Mouse (Mus musculus): Measurements from ENCODE around the gene Dzip1l.

The Dzip1l gene

DNA sequence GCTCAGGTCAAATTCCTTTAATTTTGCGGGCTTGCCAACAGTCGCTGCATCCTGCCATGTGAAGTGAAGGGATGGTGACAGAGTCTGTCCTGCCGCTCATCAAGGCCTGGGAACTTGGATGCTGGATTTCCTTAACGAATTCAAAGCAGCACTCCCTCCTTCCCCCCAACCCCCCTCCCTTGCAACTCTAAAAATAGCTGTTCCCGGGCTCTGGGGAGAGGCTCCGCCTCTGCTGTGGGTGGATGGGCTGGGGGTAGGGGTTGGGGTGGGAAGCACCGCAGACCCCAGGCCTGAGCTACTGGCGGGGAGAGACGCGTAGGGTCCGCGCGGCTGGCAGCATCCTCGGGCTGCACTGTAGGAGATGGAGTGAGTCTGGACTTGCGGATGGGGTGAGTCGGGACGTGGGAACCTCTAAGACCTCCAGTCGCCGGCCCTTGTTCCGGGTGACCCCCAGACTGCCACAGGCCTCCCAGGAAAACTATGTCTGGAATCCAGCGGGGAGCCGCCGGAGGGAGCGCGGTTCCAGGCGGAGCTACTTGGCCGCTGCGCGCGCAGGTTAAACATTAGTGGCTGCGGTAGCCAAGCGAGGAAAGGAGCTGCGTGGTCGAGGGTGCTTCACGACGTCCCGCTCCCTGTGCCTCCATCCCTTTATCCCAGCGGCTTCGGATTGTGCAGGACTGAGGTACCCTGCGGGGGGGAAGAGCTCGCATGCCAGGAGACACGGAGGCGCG is at the start of gene Dzip1l:
Gene Dzip1l, plus strand, starts transcription at position 216 of the 731 bp plus-strand sequence.
- peak; percentile 60 to 86 for DNase-seq (ENCODE audit: inconsistent age in 2 of 2, low spot score in 1 of 2)

DNA sequence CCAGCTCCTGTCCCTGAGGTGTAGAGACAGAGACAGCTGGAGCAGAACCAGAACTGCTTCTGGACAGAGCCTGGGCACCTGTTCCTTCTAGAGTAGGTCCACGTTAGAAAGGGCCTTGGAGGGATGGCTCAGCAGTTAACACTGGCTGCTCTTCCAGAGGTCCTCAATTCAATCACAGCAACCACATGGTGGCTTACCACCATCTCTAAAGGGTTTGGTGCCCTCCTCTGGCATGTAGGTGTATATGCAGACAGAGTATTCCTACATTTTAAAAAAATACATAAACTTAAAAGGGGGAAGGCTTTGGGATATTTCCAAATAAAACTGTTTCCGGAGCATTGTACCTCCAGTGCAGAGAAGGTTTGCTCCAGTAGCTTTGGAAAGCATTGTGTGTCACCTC is 48.6 kb upstream of the Dzip1l start:
- DNase-seq (ENCODE audit: inconsistent age in 2 of 2, low spot score in 1 of 2), result peak; percentile 30 to 74

- DNase-seq (ENCODE audit: inconsistent age in 2 of 2, low spot score in 1 of 2), result peak; percentile 49 to 87
Observed at GRCm38 (mm10) chr9:99587505-99588202, 41.6 kb upstream of the Dzip1l start.

DNA sequence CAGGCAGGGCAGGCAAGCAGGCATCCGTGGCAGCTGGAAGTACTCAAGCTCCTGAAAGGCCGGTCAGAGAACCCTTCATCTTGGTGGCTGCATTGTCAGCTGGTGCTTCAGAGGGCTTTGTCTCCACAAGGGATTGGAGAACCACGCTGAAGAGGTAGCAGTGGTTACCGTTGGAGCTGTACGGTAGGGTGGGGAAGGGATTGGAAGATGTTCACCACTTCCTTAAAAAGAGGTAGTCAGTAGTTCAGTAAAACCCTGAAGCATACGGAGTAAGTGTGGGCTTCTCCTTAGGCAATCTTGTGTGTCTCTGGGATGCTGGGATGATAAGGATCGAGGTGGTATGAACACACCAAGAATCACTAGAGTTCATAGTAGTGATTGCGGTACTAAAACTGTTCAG is 38.2 kb upstream of the Dzip1l start:
- no peak for DNase-seq (ENCODE audit: inconsistent age in 2 of 2, low spot score in 1 of 2)

DNA sequence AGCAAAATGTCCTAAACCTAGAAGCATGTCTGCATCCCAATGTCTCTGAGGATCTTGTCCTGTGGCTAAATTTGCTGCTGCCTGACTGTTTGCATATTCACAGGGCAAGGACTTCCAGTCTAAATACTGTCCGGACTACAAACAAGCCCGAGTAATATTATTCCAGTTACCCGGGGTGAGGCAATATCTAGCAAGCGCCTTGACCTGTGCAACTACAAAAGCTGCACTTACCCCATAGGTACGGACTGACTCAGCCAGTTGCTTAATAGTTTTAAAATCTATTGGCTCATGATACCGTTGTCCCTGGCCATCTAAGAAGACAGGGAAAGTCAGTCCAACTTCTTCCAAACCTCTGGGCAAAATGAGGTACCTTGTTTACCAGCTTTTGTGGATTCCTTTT is 30.2 kb upstream of the Dzip1l start:
- DNase-seq (ENCODE audit: inconsistent age in 2 of 2, low spot score in 1 of 2), result peak in 1 of 2 experiments; percentile 51

GRCm38 (mm10) chr9:99603566-99603965 is 25.7 kb upstream of the Dzip1l start:
- DNase-seq (ENCODE audit: inconsistent age in 2 of 2, low spot score in 1 of 2), result no peak

- no peak for DNase-seq (ENCODE audit: inconsistent age in 2 of 2, low spot score in 1 of 2)
Observed at GRCm38 (mm10) chr9:99612202-99612601, 17.1 kb upstream of the Dzip1l start, which contains the start of gene A4gnt. Gene A4gnt, plus strand, starts transcription at chr9:99612502.

GRCm38 (mm10) chr9:99619688-99620087 is 9.6 kb upstream of the Dzip1l start:
- no peak for DNase-seq (ENCODE audit: inconsistent age in 2 of 2, low spot score in 1 of 2)

DNA sequence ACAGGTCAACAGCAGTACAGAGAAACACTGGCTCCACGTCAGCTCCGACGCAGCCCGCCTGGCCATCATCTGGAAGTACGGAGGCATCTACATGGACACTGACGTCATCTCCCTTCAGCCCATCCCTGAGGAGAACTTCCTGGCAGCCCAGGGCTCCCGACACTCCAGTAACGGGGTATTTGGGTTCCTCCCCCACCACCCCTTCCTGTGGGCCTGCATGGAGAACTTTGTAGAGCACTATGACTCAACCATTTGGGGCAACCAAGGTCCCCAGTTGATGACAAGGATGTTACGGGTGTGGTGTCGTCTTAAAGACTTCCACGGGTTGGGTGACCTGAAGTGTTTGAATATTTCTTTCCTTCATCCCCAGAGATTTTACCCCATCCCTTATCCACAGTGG is 9.1 kb upstream of the Dzip1l start:
- DNase-seq (ENCODE audit: inconsistent age in 2 of 2, low spot score in 1 of 2), result no peak

GRCm38 (mm10) chr9:99622034-99622433 is 7.3 kb upstream of the Dzip1l start:
- DNase-seq (ENCODE audit: inconsistent age in 2 of 2, low spot score in 1 of 2), result no peak

GRCm38 (mm10) chr9:99622966-99623365 is 6.3 kb upstream of the Dzip1l start:
- no peak for DNase-seq (ENCODE audit: inconsistent age in 2 of 2, low spot score in 1 of 2)

DNA sequence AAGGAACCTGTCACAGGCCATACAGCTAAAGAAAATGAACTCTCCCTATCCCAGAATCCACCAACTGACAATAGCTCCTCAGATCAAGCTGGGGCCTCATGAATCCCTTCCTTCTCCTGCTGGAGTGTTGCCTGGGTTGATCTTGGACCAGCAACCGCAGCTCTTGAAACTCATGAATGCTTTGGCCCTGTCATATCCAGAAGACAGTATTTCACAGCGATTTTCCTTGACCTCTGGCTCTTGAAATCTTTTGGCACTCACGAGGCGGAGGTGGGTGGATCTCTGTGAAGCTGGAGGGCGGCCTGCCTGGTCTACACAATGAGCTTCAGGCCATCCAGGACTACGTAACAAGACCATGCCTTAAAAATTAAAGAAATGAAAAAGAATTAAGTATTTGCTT is 5.2 kb upstream of the Dzip1l start:
- peak; percentile 35 to 86 for DNase-seq (ENCODE audit: inconsistent age in 2 of 2, low spot score in 1 of 2)

GRCm38 (mm10) chr9:99628581-99628980 is 715 bp upstream of the Dzip1l start:
- DNase-seq (ENCODE audit: inconsistent age in 2 of 2, low spot score in 1 of 2), result no peak

GRCm38 (mm10) chr9:99630071-99630470 is 775 bp downstream of the Dzip1l start:
- peak in 1 of 2 experiments; percentile 73 for DNase-seq (ENCODE audit: inconsistent age in 2 of 2, low spot score in 1 of 2)

- no peak for DNase-seq (ENCODE audit: inconsistent age in 2 of 2, low spot score in 1 of 2)
Observed at GRCm38 (mm10) chr9:99630528-99631125, 1.3 kb downstream of the Dzip1l start.

DNA sequence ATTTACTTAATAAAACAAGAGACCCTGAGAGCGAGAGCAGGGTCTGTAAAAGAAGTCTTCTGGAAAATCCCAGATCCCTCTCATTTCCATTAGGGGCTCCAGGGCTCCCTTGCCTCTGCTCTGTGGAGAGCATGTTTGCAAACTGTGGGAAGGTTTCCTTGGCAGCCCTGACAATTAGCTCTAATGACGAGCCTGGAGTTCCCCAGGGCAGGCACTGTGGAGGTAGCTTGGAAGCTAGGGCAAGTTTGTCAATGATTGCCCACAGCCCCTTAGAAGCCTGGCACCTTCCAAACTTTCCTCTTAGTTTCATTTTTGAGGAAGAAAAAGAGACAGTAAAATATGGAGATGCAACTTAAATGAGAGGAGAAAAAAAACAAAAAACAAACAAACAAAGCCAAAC is 2.5 kb downstream of the Dzip1l start:
- DNase-seq (ENCODE audit: inconsistent age in 2 of 2, low spot score in 1 of 2), result no peak

- peak in 1 of 2 experiments; percentile 31 for DNase-seq (ENCODE audit: inconsistent age in 2 of 2, low spot score in 1 of 2)
Observed at GRCm38 (mm10) chr9:99632264-99632663, 3.0 kb downstream of the Dzip1l start.

DNA sequence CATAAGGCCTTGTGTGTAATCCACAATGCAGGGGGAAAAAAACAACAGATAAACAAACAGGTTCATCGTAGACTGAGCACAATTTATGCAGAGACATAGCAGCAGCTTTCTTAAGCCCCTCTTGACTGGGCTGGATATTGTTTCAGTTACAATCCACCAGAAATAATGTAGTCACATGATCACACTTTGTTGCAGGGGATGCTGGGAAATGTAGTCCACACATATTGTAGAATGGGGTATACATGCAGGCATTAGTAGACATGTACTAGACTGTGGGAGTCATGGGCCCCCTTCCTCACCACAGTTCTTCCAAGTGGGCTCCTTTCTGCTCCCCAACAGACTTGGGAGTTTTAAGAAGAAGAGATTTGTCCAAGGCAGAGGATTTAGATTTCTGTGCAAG is 7.5 kb downstream of the Dzip1l start:
- DNase-seq (ENCODE audit: inconsistent age in 2 of 2, low spot score in 1 of 2), result no peak

GRCm38 (mm10) chr9:99637227-99637626 is 7.9 kb downstream of the Dzip1l start:
- DNase-seq (ENCODE audit: inconsistent age in 2 of 2, low spot score in 1 of 2), result no peak

DNA sequence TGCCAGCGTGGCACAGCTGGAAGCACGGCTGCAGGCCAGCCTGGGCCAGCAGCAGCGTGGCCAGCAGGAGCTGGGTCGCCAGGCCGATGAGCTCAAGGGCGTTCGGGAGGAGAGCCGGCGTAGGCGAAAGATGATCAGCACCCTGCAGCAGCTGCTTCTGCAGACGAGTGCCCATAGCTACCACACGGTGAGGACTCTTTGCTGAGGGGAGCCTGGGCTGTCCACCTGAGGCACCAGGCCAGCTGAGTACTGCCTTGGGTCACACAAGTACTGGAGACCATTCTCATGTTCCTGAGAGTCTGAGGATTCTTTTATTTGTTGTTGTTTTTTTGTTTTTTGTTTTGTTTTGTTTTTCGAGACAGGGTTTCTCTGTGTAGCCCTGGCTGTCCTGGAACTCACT is 8.4 kb downstream of the Dzip1l start:
- no peak for DNase-seq (ENCODE audit: inconsistent age in 2 of 2, low spot score in 1 of 2)

DNA sequence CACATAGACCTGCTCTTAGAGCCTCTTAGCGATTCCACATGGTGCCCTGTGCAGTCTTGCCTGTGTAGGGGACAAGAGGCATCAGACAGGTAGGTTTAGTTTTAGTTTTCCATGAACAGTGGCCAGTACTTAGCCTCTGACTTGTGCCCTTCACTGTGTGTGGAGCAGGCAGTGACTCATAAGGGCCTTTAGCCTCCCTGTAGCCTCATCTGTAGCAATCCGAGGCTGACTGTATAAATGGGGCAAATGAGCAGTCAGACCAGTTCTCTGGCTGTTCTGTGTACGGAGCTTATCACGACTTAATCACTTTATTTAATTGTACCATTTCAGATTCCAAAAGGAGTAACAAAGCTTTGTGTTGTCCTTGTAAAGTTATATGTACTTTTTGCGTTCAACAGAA is 10.7 kb downstream of the Dzip1l start:
- peak in 1 of 2 experiments; percentile 58 for DNase-seq (ENCODE audit: inconsistent age in 2 of 2, low spot score in 1 of 2)

DNA sequence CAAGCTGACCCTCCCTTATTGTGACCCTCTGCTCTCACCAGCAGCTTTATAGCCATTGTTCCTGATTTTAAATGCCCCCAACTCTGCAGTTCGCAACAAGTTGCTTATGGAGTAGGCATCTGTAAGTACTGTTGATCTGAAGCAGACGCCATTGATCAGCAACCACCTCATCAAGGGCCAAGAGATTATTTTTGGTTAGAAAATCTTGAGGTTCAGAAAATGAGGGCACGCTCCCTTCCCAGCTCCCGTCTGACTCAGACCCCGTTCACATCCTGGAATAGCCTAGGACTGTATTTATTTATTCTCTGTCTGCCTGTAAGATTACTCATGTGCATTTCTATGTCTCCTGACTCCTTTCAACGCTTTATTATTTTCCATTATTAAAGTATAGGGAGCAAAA is 16.1 kb downstream of the Dzip1l start:
- DNase-seq (ENCODE audit: inconsistent age in 2 of 2, low spot score in 1 of 2), result no peak
